Mouse (Mus musculus) A20 (cell line): Measurements from ENCODE around the gene Fancd2.
A peak's percentile ranks its signal among the peaks of the same experiment; 100 is the strongest.

Experiments used
- DNase-seq: peaks from one replicate; pipeline ENCODE4 v3.0.0-alpha.2; 2011; ENCODE audit warnings: low read depth, low spot score

The Fancd2 gene

DNA sequence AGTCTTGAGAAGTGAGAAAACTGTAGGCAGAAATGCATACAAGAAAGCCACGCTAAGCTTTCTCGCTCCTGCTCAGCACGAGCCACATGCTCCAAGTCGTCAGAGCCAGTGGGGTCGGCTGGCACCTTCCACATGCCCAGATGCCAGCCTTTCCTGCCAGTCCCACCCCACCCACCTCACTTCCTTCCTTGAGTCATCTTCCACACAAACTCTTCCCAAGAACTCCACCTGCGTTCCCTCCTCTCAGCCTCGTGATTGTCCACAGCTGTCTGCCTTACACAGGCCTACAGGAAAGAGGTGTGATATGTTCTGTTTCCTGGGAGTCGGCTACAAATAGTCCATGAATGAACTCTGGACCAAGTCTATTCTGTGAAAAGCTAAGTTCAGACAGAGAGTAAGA lies 8.1 kb upstream of the Fancd2 start:
- DNase-seq = no peak

DNA sequence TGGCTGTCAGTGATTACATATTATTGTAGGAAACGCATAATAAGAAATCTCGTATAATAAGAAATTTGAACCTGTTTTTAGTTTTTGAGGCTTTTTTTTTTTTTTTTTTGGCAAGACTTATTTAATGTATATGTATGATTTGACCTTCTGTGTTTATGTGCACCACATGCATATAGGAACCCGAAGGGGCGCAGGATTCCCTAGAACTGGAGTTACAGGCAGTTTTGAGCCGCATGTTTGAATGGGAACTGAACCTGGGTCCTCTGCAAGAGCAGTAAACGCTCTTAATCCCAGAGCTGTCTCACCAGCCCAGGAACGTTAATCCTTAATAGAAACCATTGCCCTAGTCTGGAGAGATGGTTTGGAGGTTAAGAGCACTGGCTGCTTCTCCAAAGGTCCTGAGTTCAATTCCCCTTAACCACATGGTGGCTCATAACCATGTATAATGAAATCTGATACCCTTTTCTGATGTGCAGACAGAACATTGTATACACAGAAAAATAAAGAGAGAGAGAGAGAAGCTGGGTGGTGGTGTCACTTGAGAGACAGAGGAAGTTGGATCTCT lies 440 bp downstream of the Fancd2 start:
- peak; percentile 30 for DNase-seq

DNA sequence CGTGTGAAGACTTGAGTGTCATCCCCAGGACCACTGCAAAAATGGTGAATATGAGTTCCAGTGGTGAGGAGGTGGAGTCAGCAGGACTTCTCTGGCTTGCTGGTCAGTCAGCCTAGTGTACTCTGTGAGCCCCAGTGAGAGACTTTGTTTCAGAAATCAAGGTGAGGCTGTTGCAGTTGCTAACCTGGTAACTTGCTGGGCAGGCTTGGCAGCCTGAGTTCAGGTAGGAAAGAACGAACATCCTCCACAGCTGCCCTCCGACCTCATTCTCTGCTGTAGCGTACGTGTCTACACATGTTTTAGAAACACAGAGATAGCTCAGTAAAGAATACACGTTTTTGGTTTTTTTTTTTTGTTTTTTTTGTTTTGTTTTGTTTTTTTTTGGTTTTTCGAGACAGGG lies 3.4 kb downstream of the Fancd2 start:
- no peak for DNase-seq

DNA sequence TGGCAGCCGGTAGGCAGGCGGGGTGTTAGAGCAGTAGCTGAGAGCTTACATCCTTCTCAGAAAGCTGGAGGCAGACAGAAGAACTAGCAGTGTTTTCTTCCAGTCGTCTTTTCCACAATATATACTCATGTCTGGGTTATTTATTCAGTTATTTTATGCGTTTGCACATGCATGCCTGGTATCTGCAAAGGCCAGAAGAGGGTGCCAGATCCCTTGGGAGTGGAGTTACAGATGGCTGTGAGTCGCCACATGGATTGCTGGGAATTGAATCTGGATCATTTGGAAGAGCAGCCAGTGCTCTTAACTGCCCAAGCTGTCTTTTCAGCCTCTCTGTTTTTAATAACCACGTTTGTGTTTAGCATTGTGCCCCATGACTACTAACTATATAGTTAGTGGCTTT lies 10.1 kb downstream of the Fancd2 start:
- no peak for DNase-seq

DNA sequence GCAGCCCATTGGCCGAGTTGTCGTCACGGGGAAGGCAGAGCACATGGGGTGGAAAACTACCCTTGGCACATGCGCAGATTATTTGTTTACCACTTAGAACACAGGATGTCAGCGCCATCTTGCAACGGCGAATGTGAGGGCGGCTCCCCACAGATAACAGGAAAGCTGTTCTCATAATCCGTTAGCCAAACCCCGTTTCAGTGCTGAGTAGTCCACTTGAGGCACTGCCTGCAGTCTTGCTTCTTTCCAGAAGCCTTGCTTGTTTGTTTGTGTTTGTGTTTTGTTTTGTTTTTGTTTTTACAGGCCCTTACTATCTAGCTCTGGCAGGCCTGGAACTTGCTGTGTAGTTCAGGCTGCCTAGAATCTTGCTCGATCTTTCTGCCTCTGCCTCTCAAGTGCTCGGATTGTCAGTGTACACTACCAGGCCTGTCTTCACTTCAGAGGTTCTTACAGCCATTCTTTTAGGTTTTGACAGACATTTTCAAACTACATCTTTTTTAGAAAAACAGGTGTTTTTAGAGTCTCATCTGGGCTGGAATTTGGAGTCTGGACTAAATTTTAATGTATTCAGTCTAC lies 12.5 kb downstream of the Fancd2 start:
- no peak for DNase-seq

DNA sequence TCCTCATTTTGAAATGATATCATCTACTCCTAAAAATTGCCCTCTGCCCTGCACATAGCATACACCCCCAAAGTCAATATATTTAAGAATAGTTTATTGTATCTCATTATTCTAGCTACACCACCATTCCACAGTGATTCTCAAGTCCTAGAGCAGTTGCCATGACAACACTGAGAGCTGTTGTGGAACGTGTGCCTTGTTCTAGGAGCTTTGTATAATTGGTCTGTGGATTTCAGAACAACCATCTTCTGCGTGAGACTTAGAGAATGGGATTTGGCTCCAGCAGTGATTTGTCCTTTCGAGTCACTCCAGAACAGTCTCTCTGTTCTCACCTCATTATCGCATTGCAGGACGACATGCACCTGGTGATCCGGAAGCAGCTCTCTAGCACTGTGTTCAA lies 28.3 kb downstream of the Fancd2 start:
- no peak for DNase-seq

DNA sequence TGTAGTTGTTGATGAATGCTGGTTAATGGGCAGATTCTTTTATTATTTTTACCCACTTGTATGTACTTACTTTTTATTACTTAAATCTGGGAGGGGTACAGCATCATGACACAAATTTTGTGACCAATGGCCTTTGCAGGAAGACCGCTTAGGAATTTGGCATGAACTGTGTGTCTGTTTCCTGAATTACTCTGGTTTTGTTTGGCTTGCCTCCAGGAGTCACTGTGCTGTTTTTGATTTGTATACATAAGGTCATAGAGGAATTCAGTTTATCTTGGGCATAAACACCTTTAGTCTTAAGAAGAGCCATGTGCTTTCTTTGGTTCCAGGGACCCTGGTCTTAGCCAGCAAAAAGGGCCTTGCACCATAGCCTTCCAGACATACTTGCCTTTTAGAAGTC lies 33.1 kb downstream of the Fancd2 start:
- no peak for DNase-seq

DNA sequence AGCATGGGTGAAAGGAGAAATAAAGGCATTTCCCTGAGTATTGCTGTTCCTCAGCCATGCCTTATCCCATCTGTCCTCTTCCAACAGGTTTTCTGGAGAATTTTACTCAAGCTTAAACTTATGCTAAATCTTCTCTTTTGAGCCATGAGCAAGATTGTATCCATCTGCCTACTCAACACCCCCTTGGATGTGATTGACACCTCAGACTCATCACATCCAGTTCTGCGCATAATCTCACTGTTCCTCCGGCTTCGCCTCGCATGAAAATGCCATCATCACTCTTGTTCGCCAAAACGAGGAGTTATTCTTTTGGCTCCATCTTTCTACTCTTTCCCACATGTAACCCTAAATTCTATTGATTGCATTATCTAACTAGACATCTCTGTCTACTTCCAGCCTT lies 44.6 kb downstream of the Fancd2 start:
- no peak for DNase-seq

DNA sequence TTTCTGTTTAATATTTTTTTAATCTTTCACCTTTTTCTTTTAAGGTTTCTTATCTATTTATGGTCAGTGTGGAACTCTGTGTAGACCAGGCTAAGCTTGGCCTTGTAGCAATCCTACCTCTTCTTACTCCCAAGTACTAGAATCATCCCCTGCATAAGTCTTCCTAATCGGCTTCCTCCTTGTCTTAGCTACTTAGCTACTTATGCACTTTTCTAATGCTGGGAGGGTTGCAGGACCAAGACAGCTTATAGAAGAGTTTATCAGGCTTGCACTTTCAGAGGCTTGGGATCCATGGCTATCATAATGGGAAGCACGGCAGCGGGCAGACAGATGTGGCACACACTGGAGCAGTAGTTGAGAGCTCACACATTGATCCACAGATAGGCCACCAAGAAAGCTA lies 47.8 kb downstream of the Fancd2 start:
- no peak for DNase-seq

DNA sequence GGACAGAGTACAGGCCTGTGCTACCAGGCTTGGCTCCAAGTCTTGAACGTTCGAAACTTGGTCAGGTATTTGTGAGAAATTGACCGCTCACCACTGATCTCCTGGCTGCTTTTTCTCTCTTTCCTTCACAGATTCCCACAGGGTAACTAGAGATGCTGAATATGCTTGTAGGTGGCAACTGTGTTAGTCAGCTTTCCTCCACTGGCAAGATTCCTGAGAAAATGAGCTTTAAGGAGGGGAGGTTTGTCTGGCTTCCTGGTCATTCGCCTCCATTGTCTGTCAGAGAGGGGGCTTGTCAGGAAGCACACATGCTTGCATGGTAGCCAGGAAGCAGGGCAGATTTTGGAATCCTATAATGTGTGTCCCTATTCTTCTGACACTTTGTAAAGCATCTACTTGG lies 51.5 kb downstream of the Fancd2 start:
- DNase-seq = no peak

DNA sequence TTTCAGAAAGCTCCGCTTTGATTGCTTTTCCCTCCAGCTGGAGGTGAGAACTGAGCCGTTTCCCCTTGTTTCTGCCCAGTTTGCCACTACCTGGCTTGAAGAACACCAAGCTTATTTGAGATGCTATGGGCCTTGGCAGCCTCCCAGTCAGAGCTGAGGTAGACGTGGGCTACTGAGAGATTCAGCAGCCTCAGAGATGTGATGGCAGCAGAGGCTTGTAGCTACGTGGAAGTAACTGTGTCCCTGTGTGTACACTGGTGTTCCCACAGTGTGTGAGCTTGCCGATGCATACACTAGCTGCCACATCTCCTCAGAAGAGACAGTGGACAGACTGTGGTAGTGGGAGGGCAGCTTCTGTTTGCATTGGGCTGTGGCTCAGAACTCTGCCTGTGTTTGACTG lies 53.6 kb downstream of the Fancd2 start:
- no peak for DNase-seq

DNA sequence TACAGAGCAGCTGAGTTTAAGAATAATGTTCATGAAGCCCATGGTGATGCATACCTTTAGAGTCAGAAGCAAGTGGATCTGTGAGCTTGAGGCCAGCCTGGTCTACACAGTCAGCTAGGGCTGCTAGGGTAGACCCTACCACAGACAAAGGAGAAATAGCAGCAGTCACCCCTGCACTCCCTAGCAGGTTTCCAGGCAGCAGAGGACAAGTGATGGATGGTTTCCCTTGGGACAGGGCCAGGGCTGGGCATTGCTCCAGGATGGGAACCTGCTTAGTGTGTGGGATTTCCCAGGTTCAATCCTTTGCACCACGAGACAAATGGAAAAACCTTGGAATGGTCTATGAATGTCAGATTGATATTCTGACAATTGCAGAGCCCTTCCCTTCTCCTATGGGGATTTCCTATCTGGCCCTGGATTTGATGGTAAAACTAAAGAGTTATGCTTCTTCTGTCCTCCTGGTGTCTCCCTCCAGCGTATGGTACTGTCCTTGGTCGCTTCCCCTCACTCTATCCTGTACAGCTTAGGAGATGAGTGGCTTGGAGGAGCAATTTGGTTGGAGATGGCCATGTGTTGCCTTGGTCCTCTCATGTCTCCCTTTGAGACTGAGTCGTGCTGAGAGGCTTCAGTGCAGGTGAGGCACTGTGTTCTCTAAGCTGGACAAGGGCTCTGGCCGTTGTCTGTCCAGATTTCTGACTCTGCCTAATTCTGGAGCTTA lies 55.1 kb downstream of the Fancd2 start:
- DNase-seq = no peak

DNA sequence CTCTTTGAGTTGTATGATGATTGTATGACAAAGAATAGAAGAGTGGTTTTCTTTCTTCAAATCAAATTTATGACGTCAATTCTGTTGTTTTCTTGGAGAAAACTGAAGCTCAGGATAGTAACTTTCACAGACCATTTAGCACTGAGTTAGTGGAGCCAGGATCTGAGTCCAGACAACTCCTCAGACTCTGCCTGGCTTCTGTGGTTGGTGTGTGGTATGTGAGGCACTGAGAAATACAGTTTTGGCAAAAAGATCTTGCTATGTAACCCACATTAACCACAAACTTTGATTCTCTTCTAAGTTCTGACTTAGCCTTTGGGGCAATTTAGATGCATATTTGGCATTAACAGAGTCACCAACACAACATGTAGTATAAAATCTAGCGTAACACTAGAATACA lies 61.2 kb downstream of the Fancd2 start:
- DNase-seq = no peak

DNA sequence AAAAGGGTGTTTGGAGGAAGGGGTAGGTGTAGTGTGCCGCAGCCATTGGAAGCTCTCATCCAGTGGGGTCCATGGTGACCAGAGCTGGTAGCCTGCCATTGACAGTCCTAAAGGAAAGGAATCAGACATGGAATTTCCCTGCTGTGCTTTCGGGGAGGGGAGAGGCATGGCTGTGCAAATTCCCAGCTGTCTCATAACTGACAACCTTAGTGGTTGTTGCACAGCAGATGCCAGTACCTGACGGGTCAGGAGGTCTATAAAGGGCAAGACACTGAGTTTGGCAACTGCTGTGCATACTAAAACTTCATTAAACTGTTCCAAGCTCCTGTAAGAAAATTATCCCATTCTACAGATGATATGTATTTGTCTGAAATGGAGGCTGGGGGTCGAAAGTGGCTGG lies 66.5 kb downstream of the Fancd2 start:
- DNase-seq = no peak

DNA sequence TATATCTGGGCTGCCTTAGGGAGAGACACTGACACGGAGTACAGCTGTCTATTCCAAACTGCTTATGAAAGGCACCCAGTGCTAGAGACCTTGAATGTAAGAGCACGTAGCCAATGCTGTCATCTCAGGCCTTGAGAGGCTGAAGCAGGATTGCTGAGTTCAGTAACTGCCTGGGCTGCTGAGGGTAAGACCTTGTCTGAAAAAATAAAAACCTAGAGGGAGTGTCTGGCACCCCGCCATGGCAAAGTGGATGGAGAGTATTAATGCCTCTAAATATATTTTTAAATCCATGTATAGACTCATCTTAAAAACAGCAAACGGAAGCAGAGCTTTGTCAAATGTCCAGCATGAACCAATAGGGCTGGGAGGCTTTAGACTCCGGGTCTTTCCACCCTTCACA lies 68.4 kb downstream of the Fancd2 start:
- DNase-seq = no peak

DNA sequence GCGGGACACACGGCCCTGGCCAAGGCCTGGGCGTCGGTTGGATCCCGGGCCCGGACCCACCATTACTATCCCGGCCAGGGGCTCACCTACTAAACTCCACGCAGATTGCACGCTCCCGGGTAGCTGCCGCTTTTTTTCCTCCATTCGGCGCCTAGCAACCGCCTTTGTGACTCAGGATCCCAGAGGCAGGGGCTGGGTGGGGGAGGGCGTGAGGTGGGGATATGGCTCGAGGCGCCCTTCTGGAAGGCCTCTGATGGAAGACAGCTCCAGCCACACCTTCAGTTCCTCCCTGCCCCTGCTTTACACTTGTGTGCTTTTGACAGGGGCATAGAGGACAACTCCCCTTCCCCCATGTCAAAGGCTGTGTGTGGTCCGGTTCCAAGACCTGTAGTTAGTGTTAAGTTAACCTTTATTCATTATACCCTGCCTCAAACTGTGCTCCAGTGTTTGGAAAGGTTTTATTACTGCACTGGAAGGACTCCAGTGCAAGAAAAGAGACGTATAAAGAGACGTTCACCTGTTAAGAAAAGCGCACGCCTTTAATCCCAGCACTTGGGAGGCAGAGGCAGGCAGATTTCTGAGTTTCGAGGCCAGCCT lies 69.2 kb downstream of the Fancd2 start, which contains the start of gene Fancd2os:
Gene Fancd2os, minus strand, starts transcription at position 173 of the 597 bp plus-strand sequence.
- DNase-seq = no peak

DNA sequence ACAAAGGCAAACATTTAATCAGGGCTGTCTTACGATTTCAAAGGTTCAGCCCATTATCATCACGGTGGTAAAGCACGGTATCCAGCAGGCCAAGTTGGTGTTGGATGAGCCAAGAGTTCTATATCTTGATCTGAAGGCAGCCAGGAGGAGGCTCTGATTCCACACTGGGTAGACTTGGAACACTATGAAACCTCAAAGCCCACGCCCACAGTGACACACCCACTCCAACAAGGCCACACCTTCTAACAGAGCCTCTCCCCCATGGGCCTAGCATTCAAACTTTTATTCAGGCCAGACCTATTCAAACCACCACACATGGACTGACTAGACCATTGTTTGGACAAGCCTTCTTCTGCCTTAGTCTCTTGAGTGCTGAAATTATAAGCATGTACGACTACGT lies 71.3 kb downstream of the Fancd2 start:
- DNase-seq = no peak

DNA sequence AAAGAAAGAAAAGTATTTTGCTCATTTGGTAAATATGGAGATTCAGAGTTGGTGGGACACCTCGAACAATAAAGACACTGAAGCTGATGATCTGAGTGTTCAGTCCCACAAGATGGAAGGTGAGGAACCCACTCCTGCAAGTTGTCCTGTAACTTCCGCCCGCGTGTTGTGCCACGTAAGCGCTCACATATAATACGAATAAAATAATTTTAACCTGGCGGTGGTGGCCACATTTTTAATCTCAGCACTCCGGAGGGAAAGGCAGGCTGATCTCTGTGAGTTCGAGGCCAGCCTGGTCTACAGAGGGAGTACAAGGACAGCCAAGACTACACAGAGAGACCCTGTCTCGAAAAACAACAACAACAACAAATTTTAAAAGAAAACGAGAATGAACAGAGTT lies 72.5 kb downstream of the Fancd2 start:
- no peak for DNase-seq

DNA sequence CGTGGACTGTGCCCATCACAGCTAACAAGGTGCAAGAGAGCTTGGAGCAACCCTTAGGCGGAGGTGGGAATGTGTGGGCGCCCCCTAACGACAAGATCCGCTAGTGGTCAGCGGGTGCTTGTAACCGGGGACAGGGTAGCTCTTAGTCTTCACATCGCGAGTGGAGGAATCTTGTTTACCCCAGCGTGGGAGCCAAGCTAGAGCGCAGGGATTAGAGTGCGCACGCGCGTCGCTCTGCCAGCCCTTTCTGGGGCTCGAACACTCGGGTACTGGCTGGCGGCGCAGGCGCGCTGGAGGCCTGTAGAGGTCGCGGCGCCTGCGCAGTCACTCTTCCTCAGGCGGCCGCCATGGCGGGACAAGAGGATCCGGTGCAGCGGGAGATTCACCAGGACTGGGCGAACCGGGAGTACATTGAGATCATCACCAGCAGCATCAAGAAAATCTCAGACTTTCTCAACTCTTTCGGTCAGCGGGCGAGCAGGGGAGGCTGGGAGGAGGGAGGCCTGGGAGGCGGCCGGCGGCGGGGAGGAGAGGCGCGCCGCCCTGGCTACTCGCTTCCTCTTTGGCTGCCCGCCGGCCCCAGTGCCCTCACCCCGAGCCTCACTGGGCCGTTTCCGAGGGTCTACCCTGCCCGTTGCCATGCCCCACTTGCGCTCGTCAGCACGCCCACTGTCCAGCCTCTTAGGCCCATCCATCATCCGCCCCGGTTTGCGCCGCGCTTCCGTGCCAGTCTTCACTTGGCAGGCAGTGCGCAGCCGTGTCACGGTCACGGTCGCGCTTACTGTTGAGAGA lies 73.1 kb downstream of the Fancd2 start, which contains the start of gene Brk1:
Gene Brk1, plus strand, starts transcription at position 341 of the 792 bp plus-strand sequence.
- DNase-seq = peak; percentile 95

DNA sequence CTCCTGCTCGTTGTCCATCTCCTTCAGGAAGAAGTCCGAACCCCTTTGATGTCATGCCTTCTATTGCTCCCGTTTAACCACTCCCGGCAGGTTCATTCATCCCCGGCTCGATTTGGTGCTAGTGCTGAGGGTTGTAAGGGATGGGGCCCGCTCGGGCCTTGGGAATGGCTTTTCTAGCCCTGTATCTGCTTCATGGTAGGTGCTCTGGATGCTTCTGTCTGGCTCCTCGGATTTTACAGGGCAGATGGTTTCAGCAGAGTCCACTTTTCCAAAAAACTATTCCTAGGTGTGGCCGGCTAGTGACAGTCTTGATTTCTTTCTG lies 73.7 kb downstream of the Fancd2 start:
- DNase-seq = no peak

DNA sequence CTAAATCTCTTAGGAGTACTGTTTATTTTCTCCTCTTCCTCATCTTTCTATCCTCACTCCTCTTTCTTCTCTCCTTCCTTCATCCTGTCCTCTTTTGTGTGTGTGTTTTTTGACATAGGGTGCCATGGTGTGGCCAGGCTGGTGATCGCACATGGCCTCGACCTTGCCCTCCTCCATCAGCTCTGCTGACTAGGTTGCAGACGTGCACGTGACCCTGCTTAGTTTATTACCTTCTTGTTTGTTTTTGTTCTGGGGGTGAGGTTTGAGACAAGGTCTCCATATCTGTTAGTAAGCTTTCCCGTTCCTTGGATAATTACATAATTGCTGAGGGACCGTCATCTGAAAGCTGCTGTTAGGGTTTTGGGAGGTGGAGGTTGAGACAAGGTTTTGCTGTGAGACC lies 77.4 kb downstream of the Fancd2 start:
- DNase-seq = no peak

DNA sequence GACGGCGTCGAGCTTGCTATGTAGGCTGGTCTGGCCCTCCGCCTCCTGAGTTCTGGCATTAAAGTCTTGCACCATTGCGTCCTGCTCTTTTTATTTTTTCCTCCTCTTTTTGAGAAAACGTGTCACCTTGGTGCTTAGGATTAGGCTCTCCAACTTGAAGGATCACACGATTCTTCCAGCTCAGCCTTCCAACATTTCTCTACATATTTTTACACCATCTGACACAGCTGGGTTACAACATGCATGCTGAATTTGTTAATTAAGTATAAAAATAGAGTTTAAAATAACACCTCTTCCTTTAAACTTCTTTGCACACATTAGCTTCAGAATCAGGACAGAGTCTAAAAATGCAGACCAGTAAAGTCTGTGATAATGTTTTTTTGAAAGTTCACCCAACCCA lies 77.8 kb downstream of the Fancd2 start:
- DNase-seq = no peak
